Mouse (Mus musculus) stomach, embryonic 16.5 days (tissue): ENCODE measurements around the gene Gm21560. TPM values are rescaled to one million over a fixed set of nuclear protein-coding genes. Genes with fewer than 3 reads are reported as not detected.
"Not testable (repeated sequence)": the region's sequence is repeated elsewhere in the genome, so short reads cannot be mapped to it uniquely, and the experiment has no call there.

Experiments used
- ATAC-seq: fragments of 200-750 bp; cut with Nextera tagmentation; 2 replicates; pipeline ENCODE4 v1.8.0; 2017; ENCODE audit warnings: moderate number of reproducible peaks, moderate TSS enrichment; ENCODE audit not compliant: insufficient read depth, low FRiP score
- H3K27ac ChIP-seq: fragments of 300-500 bp; sonication (generic); 2 replicates; pipeline ENCODE4 v1.5.1; 2014; ENCODE audit warnings: low read length
- H3K27me3 ChIP-seq: fragments of 300-500 bp; sonication (generic); 2 replicates; pipeline ENCODE4 v1.6.1; 2014; ENCODE audit warnings: low read length, control low read depth, mixed read lengths; ENCODE audit not compliant: control insufficient read depth, insufficient read depth
- H3K36me3 ChIP-seq: fragments of 300-500 bp; sonication (generic); 2 replicates; pipeline ENCODE4 v1.6.1; 2014; ENCODE audit warnings: low read length; ENCODE audit not compliant: control insufficient read depth, insufficient read depth
- H3K4me1 ChIP-seq: fragments of 300-500 bp; sonication (generic); 2 replicates; pipeline ENCODE4 v1.6.1; 2014; ENCODE audit warnings: low read length, control low read depth, mixed read lengths; ENCODE audit not compliant: control insufficient read depth, insufficient read depth
- H3K4me2 ChIP-seq: fragments of 300-500 bp; sonication (generic); 2 replicates; pipeline ENCODE4 v1.6.1; 2014; ENCODE audit warnings: low read depth, low read length, mixed read lengths
- H3K4me3 ChIP-seq: fragments of 300-500 bp; sonication (generic); replicated peaks from 2 replicates; pipeline ENCODE4 v1.5.1; 2014; ENCODE audit warnings: mild to moderate bottlenecking, low read length
- H3K9ac ChIP-seq: fragments of 300-500 bp; sonication (generic); 2 replicates; pipeline ENCODE4 v1.6.1; 2014; ENCODE audit warnings: low read length
- H3K9me3 ChIP-seq: fragments of 300-500 bp; sonication (generic); replicated peaks from 2 replicates; pipeline ENCODE4 v1.6.1; 2016; ENCODE audit warnings: low read length, control low read depth; ENCODE audit not compliant: control insufficient read depth
- WGBS: fragments of 180-500 bp; shearing (Covaris S2); extraction: QIAGEN DNeasy Blood & Tissue Kit; methylation state at CpG from one replicate; pipeline ENCODE4 v1.1.7; 2014; 5-methylcytosine and 5-hydroxymethylcytosine counted together
- polyA plus RNA-seq: library from polyadenylated mRNA; unstranded; fragments of >200 nt; fragmentation: Nextera tagmentation; extraction: Ambion mirVana; gene quantifications from 2 replicates; pipeline ENCODE4 v1.2.1, GENCODE M21; 2015

Gm21560 gene
- polyA plus RNA-seq = not detected in 2 replicates

DNA sequence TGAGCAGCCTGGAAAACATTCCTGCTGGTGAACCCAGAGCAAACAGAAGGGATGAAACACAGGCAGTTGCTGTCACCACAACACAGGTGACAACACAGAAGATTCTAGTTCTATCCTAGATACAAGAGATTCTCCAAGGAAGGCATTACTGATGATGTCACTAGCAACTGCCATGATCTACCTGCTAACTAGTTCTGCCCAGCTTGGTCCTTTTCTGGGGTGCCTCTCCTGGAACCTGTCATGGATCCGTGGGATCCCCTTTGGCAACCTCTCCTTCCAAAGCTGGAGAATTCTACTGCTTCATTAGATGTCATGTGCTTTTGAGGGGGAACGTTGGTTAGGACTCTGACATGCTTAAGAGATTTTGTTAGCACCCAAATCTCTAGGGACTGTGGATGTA is at the start of gene Gm21560:
Gm21560 (minus strand) TSS at position 101 of the 400 bp plus-strand sequence.
- H3K9ac ChIP-seq, H3K4me2 ChIP-seq, H3K4me3 ChIP-seq, H3K36me3 ChIP-seq, H3K9me3 ChIP-seq, H3K27ac ChIP-seq, H3K27me3 ChIP-seq, ATAC-seq, H3K4me1 ChIP-seq: not testable (repeated sequence)
- 60% methylated on average over 1 of the region's 2 CpGs for WGBS

DNA sequence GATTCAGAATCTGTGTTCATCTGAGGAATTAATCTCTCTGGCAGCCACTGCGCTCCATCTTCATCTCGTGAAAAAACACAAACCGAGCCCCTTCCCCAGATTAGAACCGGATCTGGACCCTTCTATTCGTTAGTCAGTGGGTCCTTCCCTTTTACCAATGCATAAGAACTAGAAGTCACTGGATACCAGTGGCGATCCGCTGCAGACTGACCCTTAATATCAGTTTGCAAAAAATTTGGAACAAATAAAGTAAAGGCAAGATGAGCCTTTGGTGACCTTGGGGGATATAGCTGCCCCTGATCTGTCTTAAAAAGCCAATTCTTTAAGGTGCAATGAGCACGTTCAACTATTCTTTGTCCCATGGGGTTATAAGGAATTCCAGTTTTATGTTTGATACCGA is 55.6 kb downstream of the Gm21560 start:
- not testable (repeated sequence) for H3K4me1 ChIP-seq, H3K27ac ChIP-seq, H3K4me2 ChIP-seq, ATAC-seq, H3K36me3 ChIP-seq, H3K9me3 ChIP-seq, H3K4me3 ChIP-seq, H3K9ac ChIP-seq, H3K27me3 ChIP-seq
- 83% methylated on average over 2 of the region's 9 CpGs for WGBS

DNA sequence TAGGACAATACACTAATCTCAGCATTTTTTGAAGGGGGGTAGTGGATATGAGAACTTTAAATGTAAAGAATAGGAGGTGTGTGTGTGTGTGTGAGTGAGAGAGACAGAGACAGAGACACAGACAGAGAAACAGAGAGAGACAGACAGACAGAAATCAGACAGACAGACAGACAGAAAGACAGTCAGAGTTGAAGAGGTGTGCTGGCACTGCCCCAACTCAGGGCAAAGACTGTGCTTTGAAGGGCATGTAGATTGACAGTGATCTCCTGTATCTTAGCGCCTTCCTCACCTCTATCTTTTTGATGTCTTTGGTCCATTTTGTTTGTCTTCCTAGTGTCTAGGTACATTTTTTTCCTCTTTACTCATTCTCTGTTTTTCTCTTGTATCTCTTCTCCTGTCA is 58.0 kb downstream of the Gm21560 start:
- not testable (repeated sequence) for H3K27ac ChIP-seq, H3K9me3 ChIP-seq, H3K27me3 ChIP-seq, H3K4me2 ChIP-seq, ATAC-seq, H3K9ac ChIP-seq, H3K36me3 ChIP-seq, H3K4me1 ChIP-seq, H3K4me3 ChIP-seq
- WGBS = 83% methylated on average over 1 of the region's 1 CpGs

Other genes starting within 250 kb of the Gm21560 start
- gene Gm3453, start 240.2 kb downstream of the Gm21560 start, polyA plus RNA-seq = not detected in 2 replicates
- not detected in 2 replicates for gene Gm6337, start 161.0 kb downstream of the Gm21560 start, polyA plus RNA-seq
- 1.4 and 2.4 TPM in 2 replicates for gene Gm8206, start 125.3 kb downstream of the Gm21560 start, polyA plus RNA-seq
- 1.4 and 1.8 TPM in 2 replicates for gene Gm3468, start 110.6 kb downstream of the Gm21560 start, polyA plus RNA-seq
- gene Gm3476, start 93.5 kb downstream of the Gm21560 start, polyA plus RNA-seq = not detected in 2 replicates
- gene Gm3411, start 68.0 kb upstream of the Gm21560 start, polyA plus RNA-seq = 0.82 and 1.3 TPM in 2 replicates
- gene Gm21103, start 85.6 kb upstream of the Gm21560 start, polyA plus RNA-seq = not detected in 2 replicates
- not detected in 2 replicates for gene Gm3618, start 124.4 kb upstream of the Gm21560 start, polyA plus RNA-seq
- not detected in 2 replicates for gene Gm16440, start 171.0 kb upstream of the Gm21560 start, polyA plus RNA-seq
- 1.00 TPM in 1 of 2 replicates, not detected in the other for gene Gm3591, start 193.2 kb upstream of the Gm21560 start, polyA plus RNA-seq
- not detected in 2 replicates for gene Gm3594, start 225.3 kb upstream of the Gm21560 start, polyA plus RNA-seq